Mouse (Mus musculus): ENCODE results near the gene Hibadh. TPM values are rescaled to one million over a fixed set of nuclear protein-coding genes. Genes with fewer than 3 reads are reported as not detected.

Gene Hibadh
- polyA plus RNA-seq, 1 experiment from 2014 or later: 44.0 TPM

Other genes starting within 250 kb of the Hibadh start
- 111 and 114 TPM in 2 replicates for gene Tax1bp1, start 73.3 kb upstream of the Hibadh start, polyA plus RNA-seq (2014; fragmentation: Nextera tagmentation; extraction: Ambion mirVana)